Mouse (Mus musculus) R1 (cell line): Measurements from ENCODE around the gene Tpm1.

Experiments
- DNase-seq: peaks from one replicate; pipeline ENCODE4 v3.0.0-alpha.2; 2018; ENCODE audit warnings: low read depth, low spot score

Tpm1 gene

DNA sequence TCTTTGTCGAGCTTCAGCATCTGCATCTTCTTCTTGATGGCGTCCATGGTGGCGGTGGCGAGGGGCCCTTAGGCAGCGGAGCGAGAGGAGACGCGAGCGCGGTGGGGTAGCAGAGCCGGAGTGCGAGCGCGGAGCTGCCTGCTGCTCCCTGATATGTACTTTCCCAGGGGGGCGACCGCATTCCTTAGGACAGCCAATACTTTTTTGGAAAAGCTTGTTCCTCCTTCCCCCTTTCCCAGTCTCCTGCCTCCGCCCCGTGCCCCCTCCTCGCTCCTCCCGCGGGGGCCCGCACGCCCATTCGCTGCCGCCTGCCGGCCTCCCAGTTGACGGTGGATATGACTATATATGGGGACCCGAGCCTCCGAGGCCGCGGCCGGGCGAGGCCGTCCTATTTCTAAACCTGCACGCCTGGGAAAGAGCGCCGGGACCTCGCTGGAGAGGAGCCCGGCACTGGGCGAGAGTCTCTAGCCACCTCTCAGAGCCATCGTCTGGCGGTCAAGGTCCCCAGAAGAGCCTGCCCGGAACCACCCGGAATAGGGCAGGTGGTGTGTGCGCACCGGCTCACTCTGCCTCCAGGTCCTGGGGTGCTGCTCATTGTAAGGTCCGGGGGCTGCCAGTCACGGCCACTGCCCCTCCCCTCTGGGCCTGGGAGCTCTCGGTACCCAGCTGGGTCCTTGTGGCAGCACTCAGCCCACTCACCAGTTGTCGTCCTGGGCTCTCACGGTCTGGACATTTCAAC lies at the start of gene Tpm1:
Tpm1 (minus strand) TSS at position 321 of the 739 bp plus-strand sequence.
- peak; percentile 65 for DNase-seq

DNA sequence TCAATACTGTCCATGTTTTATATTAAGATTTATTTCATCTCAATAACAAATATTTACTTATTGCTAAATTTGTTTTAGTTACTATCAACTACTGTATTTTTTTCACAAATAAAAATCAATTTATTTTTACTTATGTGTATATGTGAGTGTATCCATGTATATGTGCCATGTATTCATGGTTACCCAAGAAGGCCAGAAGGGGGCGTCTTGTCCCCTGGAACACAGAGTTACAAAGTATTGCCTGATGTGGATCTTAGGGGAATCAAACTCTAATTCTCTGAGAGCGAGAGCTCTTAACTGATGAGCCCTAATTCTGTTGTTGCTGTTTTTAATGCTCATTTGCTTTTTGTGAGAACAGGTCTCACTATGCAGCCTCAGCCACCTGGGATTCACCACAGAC lies 45.2 kb upstream of the Tpm1 start:
- DNase-seq, result peak; percentile 54

DNA sequence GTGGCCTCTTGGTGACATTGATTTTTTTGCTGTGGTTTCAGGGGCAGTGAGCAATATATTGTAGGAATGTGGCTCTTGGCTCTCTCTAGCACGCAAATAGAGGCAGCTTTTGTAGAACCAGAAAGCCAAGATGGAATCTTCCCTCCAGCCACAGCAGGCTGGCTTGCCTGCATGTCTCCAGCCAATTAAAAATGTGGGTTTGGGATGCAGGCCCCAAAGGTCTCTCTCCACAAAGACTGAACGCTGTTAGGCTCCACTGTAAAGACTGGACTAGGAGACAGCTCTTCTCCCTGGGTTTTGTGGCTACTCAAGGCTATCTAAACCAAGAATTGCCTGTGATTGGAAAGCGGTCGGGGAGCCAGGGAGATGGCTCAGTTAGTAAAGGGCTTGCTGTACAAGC lies 43.0 kb upstream of the Tpm1 start:
- no peak for DNase-seq

DNA sequence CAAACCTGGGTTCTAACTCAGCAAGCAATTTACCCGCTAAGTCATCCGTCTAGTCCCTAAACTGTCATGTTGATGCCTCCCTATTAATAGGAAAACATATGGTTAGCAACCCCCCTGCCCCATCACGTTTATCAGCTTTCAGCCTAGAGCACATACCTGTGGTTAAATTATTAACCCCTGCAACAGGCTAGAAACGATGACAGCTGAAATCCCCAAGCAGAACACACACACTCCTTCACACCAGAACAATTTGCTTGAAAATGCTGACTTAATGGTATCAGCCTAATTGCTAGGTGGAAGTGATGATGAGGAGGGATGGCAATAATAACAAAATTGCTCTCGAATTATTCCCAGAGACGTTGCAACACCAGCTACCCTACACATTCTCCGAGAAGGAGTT lies 42.4 kb upstream of the Tpm1 start:
- DNase-seq, result no peak

DNA sequence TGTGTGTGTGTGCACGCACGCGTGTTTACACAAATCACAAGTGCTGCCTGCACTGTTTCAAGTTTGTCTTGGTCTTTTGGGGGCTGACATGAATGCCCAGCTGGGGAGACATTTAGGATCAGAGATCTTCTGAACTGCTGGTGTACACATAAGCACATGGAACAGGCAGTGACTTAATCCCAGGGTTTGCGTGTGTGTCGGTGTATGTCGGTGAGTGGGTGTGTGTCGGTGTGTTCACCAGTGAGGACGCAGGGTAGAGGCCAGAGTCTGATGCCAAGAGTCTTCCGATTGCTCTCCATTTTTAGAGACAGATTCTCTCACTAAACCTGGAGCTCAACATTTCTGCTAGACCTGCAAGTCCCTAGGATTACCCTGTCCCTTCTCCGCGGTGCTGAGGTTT lies 41.9 kb upstream of the Tpm1 start:
- no peak for DNase-seq

DNA sequence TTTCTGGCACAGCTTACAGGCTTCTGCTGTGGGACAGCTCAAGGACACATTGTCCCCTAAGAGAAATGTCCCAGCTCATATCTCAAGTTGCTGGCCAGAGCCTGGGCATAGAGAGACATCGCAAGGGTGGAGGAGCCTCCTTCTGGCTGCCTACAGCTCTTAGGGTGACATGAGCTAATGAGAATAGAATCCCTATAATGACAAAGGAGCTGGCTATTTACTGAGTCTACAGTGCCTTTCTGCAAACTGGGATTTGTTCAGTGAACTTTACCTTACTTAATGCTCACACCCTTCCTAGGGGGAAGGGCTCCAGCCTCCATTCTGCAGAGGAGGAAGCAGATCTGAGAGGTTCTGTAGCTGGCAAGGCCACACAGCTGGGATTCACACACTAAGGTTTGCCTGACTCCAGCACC lies 41.4 kb upstream of the Tpm1 start:
- DNase-seq, result no peak

DNA sequence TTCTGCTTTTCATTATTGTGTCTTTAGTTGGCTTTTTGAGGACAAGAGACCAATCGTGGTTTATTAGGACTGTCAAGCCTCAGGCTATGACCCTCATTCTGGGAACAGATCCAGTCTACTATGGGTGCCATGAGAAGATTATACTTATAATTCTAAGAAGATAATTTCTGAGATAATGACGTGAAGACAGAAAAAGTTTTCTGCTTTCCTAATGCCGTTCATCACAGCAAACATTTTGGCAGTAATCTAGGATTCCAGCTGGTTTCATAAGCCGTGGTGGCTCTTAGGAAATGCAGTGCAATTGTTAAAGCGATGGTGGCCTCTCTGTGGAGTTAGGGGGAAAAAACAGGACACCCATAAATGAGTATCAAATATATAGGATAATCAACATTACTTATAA lies 40.0 kb upstream of the Tpm1 start:
- DNase-seq, result no peak

DNA sequence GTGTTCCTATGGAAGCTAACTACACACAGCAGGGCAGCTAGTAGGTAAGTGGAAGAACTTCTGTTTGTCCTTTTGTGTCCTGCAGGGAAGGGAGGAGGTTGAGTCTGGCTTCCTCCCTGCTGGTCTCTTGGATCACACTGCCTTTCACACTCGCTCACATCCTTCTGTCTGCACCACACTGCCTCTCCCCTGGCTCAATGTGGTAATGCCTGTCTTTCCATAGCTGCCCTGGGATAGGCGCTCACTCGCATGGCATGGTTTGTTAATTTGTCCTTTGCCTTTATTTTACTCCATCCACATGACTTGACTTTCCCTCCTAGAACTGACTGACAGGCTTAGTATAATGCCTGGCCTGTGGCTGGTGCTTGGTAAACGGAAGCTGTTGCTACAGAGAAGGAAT lies 34.6 kb upstream of the Tpm1 start:
- peak; percentile 35 for DNase-seq

DNA sequence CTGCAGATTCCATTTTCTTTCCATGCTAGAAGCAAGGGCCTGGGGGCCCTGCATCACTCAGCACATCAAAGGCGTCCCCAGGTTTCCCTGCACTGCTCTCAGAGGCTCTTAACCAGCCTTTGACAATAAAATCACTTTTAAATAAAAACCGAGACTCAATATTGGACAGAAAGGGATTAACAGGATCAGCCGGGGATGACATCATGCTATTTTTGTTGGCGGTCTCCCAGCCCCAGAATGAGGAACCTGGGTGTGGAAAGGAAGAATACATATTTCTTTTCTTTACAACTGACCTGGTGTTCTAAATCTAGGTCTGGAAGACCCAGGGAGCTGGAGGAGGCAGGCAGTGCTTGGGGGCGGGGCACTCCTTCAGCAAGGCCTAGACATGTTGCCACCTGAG lies 32.5 kb upstream of the Tpm1 start:
- DNase-seq, result no peak

DNA sequence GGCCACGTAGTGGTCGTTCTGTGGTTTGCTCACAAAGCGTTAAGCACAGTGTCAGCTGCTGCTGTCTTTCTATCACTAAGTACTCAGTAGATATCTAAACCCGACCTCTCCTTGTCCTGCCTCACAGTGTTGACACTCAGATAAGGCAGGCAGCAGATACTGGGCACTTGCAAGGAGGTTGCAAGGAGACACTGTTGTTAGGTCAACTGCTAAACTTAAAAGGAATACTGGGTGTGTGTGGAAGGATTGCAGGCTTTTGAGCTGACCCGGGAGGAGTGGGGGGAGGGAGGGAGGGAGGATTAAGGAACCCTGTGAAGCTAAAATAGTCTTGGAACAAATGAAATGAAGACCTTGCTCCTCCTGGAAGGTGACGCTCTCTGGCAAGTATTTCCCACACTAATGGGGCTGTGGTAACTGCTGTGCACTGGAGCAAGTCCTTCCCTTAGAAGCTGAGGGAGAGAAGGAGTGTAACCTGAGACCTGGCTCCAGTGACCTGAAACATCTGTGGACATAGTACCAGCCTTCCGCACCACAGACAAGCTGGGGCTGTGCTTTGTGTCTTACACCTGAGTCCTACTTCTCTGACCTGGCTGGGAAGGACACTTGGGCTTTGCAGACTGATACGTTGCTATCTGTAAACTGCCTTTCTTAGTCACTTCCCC lies 28.6 kb upstream of the Tpm1 start:
- peak; percentile 39 for DNase-seq

DNA sequence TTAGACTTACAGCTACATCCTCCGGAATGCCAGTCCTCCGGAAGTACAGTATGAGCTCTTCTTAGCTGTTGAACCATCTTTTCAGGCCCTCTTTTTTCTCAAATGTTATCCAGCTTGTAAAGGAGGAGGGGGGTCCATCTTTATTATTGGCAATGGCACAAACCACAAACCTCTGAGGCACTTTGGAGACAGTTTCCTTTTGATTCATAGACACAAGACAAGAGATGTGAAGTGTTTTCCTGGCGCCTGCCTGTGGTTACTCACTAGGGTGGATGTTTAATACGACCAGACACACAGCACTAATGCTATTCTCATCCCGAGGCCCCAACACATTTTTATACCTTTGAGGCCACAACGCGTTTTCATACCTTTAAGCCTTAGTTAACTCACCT lies 28.1 kb upstream of the Tpm1 start:
- no peak for DNase-seq

DNA sequence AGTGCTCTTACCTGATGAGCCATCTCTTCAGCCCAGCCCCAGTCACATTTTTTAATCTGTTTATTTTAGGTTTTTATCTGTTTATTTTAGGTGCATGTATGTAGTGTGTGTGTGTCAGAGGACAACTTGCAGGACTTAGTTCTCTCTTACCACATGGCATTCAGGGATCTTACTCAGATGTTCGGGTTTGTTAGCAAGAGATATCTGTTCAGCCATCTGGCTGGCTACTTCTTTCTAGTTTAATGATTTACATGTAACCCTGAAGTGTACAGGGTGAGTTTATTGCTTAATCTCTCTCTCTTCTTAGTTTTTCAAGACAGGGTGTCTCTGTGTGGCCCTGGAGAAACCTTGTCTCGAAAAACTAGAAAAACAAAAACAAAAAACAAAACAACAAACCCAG lies 23.0 kb upstream of the Tpm1 start:
- DNase-seq, result no peak

DNA sequence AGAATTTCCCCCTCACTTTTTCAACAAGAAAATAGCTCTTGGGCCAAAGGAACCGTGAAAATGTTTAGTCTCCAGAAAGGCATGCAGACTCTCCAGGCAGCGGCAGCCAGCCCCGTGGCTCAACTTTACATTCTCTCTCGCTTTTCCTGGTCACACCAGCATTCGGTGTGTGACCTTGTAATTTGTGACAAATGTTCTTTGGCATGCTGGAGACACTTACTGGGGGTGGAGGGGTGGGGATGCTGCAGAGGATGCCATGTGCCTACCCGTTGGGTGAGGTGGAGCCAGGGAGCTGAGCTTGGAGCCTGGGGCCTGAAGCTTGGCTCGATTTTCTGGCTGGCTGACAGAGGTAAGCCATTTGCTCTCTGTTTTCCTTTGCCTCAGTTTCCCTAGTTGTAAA lies 22.4 kb upstream of the Tpm1 start:
- DNase-seq, result no peak

DNA sequence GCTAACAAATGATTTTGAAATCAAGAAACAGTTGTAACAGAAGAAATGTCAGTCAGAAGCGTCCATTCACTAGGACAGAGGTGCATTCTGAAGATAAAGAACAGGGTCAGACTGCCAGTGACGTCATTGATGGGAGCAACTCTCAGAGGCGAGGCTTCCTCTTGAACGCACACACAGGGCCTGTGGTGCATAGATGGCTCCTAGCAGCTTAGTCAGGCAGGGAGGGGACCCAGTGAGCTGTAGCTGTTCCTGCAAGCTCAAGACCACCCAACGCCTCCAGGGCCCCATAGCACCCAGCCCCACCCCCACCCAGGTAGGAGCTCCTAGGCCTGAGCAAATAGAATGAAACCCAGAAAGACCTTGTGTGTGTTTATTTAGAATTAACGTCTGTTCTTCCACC lies 21.9 kb upstream of the Tpm1 start:
- peak; percentile 17 for DNase-seq

DNA sequence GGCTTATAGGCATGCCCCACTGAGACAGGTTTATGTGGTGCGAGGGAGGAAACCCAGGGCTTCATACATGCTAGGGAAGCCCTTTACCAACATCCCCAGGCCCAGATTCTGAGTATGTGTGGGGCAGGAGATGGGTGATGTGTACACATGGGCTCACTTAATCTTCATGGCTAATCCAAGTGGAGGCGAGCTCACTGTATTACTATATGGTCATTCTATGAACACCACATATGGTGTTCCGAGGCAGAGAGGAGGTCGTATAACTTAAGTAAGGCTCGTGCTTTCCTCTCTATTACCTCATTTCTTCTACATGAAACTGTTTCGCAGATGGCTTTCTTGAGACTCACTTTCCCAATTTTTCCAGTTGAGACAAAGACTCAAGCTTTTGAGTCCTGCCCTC lies 17.4 kb upstream of the Tpm1 start:
- no peak for DNase-seq

DNA sequence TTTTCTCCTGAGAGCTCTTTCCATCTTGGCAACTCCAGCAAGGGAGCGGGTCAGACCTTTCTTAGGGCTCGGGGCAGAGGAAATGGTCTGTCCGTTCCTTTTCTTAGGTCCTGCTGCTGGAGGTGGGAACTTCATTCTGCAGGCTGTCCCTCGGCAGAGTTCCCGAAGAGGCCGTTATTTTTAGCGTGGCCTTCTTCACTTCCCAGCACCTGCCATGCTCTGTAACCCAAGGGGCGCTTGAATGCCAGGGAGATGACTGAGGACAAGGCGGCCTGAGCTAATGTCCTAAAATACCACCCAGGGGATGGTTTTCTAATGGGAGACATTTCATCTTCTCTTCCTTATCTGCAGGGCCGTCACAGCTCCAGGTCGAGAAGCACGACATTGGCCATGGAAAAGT lies 10.5 kb upstream of the Tpm1 start:
- DNase-seq, result no peak

DNA sequence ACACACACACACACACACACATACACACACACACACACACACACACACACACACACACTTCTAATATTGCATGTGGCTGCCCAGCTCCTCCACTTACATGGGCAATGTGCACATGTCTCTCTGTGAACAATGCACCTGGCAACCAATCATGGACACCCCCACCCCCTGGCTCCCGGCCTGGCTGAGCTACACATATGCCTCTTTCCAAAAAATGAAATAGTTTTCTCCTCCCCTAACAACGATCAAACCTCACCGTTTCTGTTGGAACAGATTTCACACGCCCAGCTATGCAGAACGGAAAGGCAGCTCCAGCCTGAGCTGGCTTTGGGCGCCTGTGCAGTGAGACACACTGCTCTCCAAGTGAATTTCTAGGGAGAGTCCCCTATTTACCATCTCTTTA lies 9.2 kb upstream of the Tpm1 start:
- no peak for DNase-seq

DNA sequence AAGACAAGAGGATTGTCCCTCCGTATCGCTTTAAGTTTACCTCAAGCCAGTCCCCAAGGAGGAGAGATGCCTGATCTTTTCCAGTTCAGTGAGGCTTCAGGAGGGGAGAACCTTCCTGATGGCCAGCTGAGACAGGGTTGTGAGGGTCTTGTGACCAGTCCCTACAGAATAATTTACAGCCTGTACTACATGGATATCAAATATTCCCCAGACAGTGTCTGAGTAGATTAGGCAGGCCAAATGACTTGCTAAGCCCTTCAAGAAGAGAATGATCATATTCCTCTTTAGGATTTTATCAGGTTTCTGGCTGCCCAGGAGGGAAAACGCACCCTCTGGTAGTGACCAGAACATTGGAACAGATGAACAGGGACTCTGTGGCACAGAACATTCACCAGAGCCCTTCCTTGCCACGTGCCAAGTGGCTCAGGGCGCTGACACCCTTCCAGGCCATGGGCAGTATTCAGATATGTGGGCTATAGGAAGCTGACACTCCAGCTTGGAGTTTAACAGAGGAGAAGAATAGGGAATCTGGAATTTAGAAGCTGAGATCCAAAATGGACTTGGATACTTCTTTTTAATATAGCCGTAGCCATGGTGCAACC lies 1.6 kb upstream of the Tpm1 start:
- DNase-seq, result no peak

DNA sequence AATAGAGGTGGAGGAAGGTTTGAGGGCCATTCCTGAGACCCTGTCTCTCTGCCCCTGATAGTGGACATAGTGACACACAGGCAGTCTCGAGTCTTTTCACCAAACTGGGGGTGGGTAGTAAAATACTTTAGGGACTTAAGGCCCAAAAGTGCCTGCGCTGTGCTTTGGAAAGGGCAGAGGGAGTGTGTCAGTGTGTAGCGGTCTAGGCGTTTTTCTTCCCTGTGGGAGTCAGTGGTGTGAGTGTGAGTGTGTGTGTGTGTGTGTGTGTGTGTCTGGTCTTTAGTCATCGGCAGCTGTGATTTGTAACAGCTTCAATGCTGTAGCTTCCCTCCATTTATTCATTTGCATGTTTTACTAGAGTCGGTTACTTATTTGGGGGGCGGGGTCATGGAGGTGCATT lies 630 bp upstream of the Tpm1 start:
- no peak for DNase-seq

DNA sequence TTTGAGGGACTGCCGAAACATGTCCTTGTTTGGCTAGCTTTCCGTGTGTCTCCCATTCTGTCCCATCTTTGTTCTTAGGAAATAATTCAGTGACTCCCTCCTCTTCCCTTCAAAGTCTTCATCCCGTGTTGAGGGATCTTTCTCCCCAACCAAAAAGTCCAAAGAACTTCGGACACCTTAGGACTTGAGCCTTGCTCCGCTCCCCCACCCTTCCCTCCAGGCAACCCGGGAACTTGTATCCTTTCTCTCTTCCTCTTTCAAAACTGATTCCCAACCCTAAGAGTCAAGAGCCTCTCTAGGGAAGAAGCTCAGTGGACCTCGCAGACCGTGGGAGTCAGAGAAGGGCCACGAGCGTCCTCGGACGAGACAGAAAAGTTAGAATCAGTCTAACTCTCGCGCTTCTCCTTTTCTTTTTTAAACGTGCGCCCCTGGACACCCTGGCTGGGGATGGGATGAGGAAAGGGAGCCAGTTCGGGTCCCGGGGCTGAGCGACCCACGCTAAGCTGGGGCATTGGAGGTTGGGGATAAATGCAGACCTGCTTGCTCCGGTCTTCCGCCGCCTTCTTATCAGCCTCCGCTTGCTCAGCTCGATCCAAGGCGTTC lies 622 bp downstream of the Tpm1 start:
- peak; percentile 17 for DNase-seq

DNA sequence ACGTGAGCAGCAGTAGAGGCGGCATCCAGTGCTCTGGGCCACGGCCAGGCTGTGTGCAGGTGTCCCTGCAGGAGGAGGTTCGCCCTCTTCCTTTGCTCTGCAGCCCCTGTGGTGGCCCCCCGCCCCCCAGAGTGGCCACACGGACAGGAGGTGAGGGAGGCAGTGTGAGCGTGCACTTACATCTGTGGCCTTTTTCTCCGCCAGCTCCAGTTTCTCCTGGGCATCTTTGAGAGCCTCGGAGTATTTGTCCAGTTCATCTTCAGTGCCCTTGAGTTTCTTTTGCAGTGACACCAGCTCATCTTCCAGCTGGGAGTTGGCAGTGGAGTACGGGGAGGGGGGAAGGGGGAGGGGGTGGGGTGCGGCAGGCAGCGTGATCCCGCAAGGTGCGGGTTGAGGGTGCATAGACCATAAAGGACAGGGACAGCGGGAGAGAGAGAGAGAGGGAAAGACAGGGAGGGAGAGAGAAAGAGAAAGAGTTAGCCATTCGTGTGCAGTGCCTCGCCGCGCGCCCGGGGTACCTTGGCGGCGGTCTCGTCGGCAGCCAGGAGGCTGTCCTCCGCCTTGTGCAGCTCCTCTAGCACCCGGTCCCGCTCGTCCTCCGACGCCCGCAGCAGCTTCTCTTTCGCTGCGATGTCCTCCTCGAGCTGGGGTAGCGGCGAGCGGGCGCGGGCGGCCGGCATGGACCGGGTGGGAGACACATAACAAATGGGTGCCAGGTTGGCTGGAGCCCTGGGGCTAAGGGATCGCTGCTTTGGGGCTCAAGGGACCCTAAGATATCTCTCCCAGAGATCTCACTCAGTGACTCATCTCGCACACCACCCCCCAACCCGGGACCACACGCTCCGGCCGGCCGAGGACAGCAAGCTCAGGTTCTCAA lies 1.4 kb downstream of the Tpm1 start:
- no peak for DNase-seq
